Mouse (Mus musculus) olfactory bulb, adult 2 months (tissue): ENCODE data around the gene Rps6ka6. TPM values are rescaled to one million over a fixed set of nuclear protein-coding genes. Genes with fewer than 3 reads are reported as not detected.

Experiments used
- H3K27ac ChIP-seq: fragments of 200-500 bp; 2 replicates; pipeline ENCODE4 v1.5.1; 2012; ENCODE audit warnings: low read depth, low read length; ENCODE audit not compliant: insufficient read depth
- H3K4me1 ChIP-seq: fragments of 200-500 bp; 2 replicates; pipeline ENCODE4 v1.6.1; 2012; ENCODE audit warnings: low read length; ENCODE audit not compliant: control insufficient read depth, insufficient read depth
- H3K4me3 ChIP-seq: fragments of 200-500 bp; 2 replicates; pipeline ENCODE4 v1.5.1; 2012; ENCODE audit warnings: mild to moderate bottlenecking, low read depth, low read length, moderate library complexity; ENCODE audit not compliant: insufficient read depth
- CTCF ChIP-seq: fragments of 200-500 bp; IDR thresholded peaks from 2 replicates; pipeline ENCODE4 v1.5.1; 2012; ENCODE audit warnings: low read depth, mild to moderate bottlenecking, low read length, moderate library complexity; ENCODE audit not compliant: insufficient read depth
- POLR2A ChIP-seq: fragments of 200-500 bp; IDR thresholded peaks from 2 replicates; pipeline ENCODE4 v1.6.1; 2012; ENCODE audit warnings: mild to moderate bottlenecking, low read depth, low read length, moderate library complexity; ENCODE audit not compliant: insufficient read depth
- WGBS: fragments of 180-500 bp; shearing (Covaris S2); methylation state at CpG from one replicate; pipeline ENCODE4 v1.1.7; 2018; 5-methylcytosine and 5-hydroxymethylcytosine counted together
- polyA plus RNA-seq: library from polyadenylated mRNA; stranded (reverse); fragments of >200 nt; gene quantifications from 2 replicates; pipeline ENCODE4 v1.2.4, GENCODE M21; 2012; ENCODE audit warnings: low replicate concordance; ENCODE audit not compliant: missing spikeins, insufficient read depth, insufficient read length

The Rps6ka6 gene
- polyA plus RNA-seq = not detected in 2 replicates

GRCm38 (mm10) chrX:111537859-111538258, at the start of gene Rps6ka6:
Gene Rps6ka6, minus strand, starts transcription at chrX:111537959.
- no peak within 1 kb of the TSS for H3K27ac ChIP-seq
- peaks cover 2% of the 10 kb centered on the region; the same call in 1 of the 2 replicates for H3K4me1 ChIP-seq
- 84% methylated on average over 10 of the region's 10 CpGs for WGBS
- no peak for TF ChIP-seq CTCF
- TF ChIP-seq POLR2A = no peak
- no peak within 1 kb of the TSS for H3K4me3 ChIP-seq

GRCm38 (mm10) chrX:111577044-111577443, 39.3 kb upstream of the Rps6ka6 start:
- Histone ChIP-seq H3K4me3 (no peak overlapping the region), H3K4me1 (no peaks in the 10 kb centered on the region), H3K27ac (no peak overlapping the region)
- WGBS = 93% methylated on average over 2 of the region's 2 CpGs
- TF ChIP-seq CTCF (no peak), POLR2A (no peak)

DNA sequence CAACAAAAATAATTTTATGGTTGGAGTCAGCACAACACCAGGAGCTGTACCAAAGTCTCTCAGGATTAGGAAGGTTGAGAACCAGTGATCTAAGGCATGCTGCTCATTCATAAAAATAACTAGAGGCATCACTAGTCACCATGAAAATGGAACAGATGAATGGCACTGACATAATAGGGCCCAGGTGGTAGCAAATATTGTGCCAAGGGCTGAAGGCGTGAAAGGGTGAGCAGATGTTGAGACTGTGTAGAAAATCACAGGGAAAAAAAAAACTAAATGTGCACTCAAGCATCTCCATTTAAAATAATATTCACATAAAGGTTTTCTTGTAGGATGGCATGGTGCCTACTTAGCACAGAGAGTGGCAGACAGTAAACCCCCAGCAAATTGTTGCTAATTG, 19.6 kb downstream of the Rps6ka6 start:
- H3K27ac ChIP-seq = no peak overlapping the region
- TF ChIP-seq POLR2A = no peak
- TF ChIP-seq CTCF = no peak
- H3K4me1 ChIP-seq = no peaks in the 10 kb centered on the region
- H3K4me3 ChIP-seq = no peak overlapping the region
- WGBS = 87% methylated on average over 1 of the region's 1 CpGs

- peak overlapping the region; percentile 65 for H3K4me3 ChIP-seq
- H3K4me1 ChIP-seq = no peaks in the 10 kb centered on the region
- H3K27ac ChIP-seq = no peak overlapping the region
- no peak for TF ChIP-seq CTCF
- TF ChIP-seq POLR2A = no peak
- WGBS = 21% methylated on average over 12 of the region's 12 CpGs
Measured at GRCm38 (mm10) chrX:111463565-111464093, 74.1 kb downstream of the Rps6ka6 start.

- H3K4me1 ChIP-seq = no peaks in the 10 kb centered on the region
- no peak overlapping the region for H3K27ac ChIP-seq
Measured at GRCm38 (mm10) chrX:111462833-111463564, 74.8 kb downstream of the Rps6ka6 start.

DNA sequence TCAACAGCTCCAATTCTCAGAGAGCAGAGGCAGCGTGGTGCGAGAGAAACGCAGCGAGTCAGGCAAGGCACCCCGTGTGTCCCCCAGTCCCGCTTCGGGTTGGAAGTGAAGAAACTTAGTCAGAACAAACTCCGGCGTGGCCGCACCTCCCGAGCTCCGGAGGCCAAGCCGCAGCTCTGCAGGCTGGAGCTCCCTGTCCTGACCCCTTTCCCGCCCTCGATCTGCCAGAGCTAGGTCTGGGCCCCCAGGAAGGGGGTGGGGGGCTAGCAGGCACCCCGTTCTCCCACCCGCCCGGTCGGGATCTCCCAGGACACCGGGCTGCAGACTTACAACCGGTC, 75.3 kb downstream of the Rps6ka6 start:
- Histone ChIP-seq H3K27ac (no peak overlapping the region), H3K4me3 (peak overlapping the region; percentile 65), H3K4me1 (no peaks in the 10 kb centered on the region)
- WGBS = 21% methylated on average over 21 of the region's 21 CpGs
- no peak for TF ChIP-seq POLR2A
- TF ChIP-seq CTCF = no peak

More at GRCm38 (mm10) chrX:111462833-111463564, 74.8 kb downstream of the Rps6ka6 start:
- no peak for TF ChIP-seq CTCF
- no peak for TF ChIP-seq POLR2A
- H3K4me3 ChIP-seq = peak overlapping the region; percentile 65
- WGBS = 11% methylated on average over 36 of the region's 72 CpGs

GRCm38 (mm10) chrX:111462092-111462491, 75.7 kb downstream of the Rps6ka6 start:
- TF ChIP-seq CTCF = no peak
- no peak for TF ChIP-seq POLR2A
- H3K4me3 ChIP-seq = peak overlapping the region; percentile 65
- H3K4me1 ChIP-seq = no peaks in the 10 kb centered on the region
- WGBS = 15% methylated on average over 8 of the region's 8 CpGs
- no peak overlapping the region for H3K27ac ChIP-seq

GRCm38 (mm10) chrX:111460166-111460565, 77.6 kb downstream of the Rps6ka6 start:
- TF ChIP-seq CTCF = no peak
- no peak for TF ChIP-seq POLR2A
- Histone ChIP-seq H3K27ac (no peak overlapping the region), H3K4me3 (no peak overlapping the region)

DNA sequence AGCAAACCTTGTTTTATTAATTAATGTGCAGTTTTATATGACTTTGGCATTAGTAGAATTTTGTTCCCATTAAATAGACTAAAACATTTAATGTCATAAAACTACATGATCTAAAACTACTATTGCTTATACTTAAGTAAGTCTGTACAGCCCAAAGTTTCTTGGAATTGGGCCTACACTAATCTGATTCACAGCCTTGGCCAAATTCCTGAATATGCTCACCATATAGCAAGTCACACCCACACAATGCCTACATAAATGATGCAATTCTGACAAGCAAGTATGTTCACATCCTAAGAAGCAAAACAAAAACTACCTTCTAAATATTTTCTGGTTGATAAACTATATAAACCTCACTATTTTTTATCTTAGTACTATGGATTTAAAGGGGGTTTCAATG, 101.2 kb downstream of the Rps6ka6 start:
- H3K4me1 ChIP-seq = no peaks in the 10 kb centered on the region
- H3K27ac ChIP-seq = no peak overlapping the region
- no peak overlapping the region for H3K4me3 ChIP-seq
- no peak for TF ChIP-seq POLR2A
- no peak for TF ChIP-seq CTCF

More at GRCm38 (mm10) chrX:111460166-111460565, 77.6 kb downstream of the Rps6ka6 start:
- H3K4me1 ChIP-seq = no peaks in the 10 kb centered on the region

- Histone ChIP-seq H3K4me1 (no peaks in the 10 kb centered on the region), H3K4me3 (no peak overlapping the region), H3K27ac (no peak overlapping the region)
- 86% methylated on average over 4 of the region's 4 CpGs for WGBS
- TF ChIP-seq POLR2A = no peak
- TF ChIP-seq CTCF = no peak
Measured at GRCm38 (mm10) chrX:111414775-111415174, 123.0 kb downstream of the Rps6ka6 start.
